Mouse (Mus musculus) adrenal gland (tissue): Measurements from ENCODE around the gene Prkn.

ENCODE experiments used
- intact Hi-C: fragments of 180-260 bp; cut with DNase I; formaldehyde crosslinking; loops from one replicate; pipeline ENCODE4 v1.15.1; 2025

Prkn gene

DNA sequence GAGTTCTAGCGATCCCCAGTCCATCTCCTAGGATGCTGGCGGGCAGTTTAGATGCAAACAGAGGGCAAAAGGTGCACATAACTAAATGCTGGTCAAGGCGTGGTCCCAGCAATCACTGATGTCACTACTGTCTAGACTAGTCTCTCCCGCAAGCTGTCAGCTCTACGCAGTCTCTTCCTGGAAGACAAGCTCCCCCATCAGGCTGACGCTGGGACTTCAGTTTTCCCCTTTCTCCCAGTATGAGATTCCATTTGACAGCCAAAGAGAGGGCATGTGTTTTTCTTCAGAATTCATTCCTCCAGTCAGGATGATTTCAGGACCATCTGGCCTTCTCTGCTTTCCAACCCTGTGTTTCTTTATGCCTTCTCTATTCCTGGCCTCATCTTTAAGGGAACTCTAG lies 1062.8 kb downstream of the Prkn start:
- intact Hi-C loops = no loop called here

DNA sequence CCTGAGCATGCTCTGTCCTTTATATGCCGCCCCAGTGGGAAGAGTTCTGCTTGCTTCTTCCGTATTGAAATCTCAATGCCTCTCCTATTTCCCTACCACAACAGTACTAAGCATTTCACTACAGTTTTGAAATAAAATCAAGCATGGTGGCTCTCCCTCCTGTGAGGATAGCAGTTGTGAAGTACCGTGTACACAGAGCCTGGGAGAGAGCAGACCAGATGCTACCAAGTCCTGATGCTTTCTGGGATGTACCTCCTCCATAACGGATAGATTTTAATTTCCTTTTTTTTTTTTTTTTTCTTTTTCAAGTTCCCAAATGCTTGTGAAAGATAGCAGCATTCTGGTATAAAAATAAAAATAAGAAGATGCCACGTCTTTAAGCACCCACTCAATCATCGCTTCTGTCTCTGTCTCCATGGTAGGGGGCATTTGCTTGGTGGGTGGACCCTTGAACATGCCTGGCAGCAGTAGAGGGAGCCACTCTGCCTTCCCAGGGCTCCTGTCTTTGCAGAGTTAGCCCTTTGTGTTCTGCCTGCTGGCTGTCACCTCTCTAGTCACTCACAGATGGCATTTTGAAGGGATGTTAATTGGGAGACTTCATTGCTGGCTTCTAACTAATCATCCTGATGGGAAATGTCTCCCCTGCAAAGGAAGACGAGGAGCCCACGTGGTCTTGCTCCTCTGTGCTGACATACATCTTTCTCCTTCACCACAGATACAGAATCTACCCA lies 1070.6 kb downstream of the Prkn start:
- intact Hi-C loops = no loop called here

DNA sequence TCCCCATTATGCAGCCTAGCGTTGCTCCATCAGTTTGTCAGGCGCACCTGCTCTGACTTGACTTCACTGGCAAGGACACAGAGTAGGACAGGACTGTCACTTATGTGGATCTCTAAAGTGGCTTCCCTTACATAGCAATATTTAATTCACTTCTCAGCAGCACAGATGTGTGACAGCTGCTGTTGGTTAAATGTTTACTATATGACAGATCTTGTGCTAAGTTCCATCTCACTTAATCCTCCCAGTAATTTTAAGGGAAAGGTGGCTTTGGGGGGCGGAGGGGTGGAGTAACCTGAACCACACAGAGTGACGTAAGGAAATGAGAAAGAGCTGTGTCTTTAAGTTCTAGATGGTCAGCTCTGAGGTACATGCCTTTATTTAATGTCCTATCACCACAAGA lies 1072.0 kb downstream of the Prkn start:
- intact Hi-C loops = no loop called here

DNA sequence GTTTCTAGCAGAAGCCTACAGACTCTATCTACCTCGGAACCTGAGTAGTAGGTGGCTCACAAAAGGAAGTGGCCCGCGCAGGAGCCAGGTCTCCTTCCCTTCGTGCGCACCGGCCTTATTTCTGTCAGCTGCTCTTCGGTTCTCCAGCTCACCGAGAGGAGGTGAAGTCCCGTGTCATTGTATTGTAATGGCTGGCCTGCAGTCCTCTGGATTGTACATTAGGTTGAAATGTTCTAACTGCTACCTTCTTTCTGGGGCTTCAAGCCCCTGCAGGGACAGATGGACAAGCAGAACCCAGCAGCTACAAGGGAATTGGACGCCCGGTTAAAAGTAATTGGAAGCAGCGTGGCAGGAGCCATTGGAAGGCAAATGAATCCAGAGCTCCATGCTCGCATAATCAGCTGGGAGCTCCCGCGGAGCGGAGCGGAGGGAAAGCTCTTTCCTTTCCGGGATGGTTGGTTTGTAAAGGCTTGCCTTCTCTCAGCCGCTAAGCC lies 1072.7 kb downstream of the Prkn start:
- intact Hi-C loops = no loop called here

DNA sequence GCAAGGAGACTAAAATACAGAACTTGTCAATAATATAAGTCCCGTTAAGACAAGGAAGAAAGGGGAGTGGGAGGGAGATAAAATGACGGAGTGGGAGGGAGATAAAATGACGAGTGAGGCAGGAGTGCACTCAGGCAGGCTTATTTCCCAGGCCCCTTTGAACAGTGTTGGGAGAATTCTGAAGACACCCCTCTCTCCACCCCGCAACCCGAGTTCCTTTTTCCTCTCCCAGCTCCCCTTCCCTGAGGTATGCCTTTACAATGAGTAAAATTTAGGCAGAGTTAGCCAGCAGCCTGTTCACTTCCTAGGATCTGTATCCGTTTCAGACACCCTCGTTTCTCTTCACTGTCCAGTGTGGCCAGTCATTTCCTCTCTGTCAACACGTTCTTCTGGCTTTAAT lies 1073.4 kb downstream of the Prkn start:
- intact Hi-C loops = no loop called here

DNA sequence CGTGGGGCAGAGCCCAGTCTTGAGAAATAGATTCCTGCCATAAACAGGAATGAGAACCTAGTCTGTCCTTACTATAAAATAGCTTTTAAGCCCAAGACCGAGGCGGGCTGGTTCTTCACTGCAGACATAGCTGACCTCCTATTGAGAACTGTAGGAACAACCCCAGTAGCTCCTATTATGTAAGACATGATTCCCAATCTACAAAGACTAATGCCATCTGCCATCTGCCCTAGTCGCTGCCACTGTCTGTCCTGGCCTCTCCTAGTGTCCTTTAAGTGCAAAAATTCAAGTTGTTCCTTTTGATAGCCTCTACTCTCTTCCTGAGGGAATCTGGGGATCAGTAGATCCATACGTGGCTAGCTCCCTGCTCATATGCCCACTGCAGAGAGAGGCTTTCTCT lies 1074.3 kb downstream of the Prkn start:
- intact Hi-C loops = no loop called here

DNA sequence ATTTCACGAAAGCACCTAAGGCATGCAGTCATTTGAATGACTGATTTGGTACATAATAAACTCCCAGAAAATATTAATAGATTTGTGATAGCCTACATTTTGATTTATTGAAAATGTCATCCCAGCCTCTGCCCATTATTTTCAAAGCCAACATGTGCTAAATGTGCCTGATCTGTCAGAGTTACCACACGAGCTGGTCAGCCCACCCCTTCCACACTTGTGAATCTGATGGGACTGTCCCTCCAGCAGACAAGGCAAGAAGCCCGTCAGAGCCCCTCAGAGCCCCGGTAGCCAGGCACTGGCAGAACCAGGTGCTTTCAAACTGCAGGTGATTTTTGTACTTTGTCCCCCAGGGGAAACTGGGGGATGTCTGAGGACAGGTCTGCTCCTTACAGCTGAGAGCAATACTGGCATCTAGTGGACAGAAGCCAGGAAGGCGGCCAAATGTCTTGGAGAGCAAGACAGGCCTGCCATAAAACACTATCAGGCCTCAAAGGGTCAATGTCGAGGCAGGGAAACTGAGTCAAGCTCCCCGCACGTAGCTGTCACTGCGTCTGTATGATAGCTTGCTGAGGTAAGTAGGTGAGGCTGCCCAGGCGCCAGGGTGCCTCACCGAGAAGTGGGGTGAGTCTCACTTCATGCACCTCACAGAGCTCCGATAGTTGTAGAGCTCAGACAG lies 1078.1 kb downstream of the Prkn start:
- intact Hi-C loops = no loop called here

DNA sequence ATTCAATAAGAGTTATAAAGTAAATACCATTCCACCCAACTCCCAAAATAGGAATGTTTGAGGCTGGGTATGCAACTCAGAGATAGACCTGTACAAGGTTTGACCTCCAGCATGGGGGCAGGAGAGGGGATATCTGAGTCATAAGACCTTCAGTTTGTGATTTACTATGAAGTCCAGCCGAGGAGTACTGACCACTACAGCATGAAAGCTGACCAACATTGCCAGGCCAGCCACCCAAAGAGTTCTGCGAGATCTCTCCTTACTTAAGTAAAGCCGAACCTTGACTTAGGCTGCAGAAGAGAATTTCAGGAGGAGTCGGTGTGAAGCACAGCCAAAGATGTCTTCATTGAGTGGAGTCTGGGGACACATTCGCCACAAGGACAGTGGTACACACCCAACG lies 1079.4 kb downstream of the Prkn start:
- intact Hi-C loops = no loop called here

DNA sequence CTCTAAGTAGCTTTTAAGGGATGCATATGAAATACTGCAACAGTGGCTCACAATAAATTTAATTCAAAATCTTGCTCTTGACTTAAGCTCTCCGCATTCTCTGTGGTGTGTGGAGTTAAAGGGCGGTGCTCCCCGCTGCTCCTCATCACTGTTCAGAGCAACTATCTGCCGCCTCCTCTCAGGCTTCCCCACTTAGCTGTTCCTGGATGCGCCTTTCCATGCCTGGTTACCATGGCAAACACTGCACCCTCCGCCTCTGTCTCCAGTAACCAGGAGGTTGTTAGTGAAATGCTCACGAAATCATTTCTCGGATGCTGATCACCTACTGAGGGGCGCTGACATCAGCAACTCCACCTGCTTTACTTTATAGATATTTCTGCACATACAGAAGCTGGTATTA lies 1080.8 kb downstream of the Prkn start:
- intact Hi-C loops = no loop called here

DNA sequence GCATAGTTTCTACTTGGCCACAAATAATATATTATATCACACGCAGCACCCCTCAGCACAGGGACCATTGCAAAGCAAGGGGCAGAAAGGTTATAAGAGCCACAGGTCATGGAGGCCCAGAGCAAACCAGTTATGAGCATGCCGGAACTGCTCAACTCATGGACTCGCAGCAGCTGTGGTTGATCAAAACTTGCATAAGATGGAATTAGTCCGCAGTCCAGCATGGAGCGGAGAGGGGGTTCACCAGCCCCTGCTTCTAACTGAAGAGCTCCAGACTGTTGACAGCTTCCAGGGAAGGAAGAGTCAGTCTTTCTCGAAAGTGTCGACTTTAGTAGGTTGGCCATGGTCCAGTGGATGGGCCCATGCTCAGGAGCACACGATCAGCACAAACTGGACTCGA lies 1083.8 kb downstream of the Prkn start:
- intact Hi-C loops = no loop called here

DNA sequence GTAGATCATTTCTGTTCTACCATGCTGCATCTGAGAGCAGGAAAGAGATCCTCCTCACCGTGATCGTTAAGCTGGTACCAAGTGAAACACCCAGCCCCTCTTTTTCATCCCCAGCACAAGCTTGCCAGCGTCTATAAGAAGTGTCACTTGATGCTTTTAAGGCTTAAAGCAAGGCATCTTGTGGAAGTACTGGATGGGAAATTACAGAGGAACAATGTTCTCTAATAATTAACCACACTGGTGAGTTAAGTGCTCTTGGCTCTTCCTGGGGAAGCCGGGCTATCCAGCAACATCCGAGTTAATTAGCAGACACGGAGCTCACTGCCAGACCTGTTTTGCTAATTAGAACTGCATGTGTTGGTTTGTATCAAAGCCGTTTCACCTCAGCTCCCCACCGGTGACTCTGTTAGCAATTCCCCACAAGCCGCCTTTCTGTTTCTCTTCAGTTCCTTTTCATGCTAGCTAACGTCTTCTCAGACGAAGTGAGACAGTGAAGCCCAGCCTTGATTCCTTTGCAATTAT lies 1086.7 kb downstream of the Prkn start:
- intact Hi-C loops = no loop called here

DNA sequence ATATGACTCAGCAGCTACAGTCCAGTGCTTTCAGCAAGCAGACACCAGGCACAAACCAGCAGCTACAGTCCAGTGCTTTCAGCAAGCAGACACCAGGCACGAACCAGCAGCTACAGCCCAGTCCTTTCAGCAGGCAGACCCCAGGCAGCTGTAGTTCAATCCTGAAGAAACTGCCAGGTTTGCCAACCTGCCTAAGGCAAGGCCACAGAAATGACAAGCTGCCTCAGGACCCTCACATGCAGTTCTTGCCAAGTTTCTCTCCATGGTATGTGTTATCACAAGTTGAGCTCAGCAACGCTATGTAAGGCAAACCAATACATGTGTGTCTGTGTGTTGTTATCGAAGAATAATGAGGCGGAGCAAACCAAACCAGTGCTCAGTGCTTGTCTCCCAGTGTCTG lies 1091.5 kb downstream of the Prkn start:
- intact Hi-C loops = no loop called here

DNA sequence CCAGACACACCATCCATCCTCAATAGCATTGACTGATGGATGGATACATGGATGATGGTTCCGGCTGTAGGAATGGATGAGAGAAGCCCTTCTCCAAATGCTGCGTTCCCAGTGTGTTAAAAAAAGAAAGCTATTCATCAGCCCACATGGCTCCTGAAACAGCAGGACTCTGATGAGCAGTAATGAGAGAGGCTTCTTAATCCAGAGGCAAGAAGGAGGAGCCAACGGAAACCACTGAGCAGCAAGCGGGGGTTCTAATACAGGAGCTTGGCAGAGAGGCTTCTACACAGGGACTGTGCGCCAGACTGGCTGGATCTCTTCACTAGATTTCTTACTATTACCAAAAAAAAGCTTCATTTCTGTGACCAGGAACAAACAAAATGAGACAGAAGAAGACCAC lies 1093.6 kb downstream of the Prkn start:
- intact Hi-C loops = no loop called here

DNA sequence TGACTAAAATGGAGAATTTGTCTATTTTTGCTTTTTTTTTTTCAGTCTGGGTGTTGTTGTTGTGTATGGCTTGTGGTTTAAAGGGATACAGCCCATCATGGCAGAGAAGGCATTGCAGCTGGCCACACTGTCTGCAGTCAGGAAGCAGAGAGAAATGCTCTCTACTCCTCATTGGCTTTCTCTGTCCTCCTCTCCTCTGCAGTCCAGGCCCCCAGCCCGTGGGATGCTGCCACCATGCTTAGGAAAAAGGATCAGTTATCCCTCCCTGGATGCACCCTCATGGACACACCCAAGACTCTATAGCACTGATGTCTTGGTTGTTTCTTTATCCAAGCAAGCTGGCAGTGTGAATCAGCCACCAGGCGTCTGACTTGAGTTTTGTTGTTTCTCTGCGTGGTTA lies 1107.3 kb downstream of the Prkn start:
- intact Hi-C loops = no loop called here

DNA sequence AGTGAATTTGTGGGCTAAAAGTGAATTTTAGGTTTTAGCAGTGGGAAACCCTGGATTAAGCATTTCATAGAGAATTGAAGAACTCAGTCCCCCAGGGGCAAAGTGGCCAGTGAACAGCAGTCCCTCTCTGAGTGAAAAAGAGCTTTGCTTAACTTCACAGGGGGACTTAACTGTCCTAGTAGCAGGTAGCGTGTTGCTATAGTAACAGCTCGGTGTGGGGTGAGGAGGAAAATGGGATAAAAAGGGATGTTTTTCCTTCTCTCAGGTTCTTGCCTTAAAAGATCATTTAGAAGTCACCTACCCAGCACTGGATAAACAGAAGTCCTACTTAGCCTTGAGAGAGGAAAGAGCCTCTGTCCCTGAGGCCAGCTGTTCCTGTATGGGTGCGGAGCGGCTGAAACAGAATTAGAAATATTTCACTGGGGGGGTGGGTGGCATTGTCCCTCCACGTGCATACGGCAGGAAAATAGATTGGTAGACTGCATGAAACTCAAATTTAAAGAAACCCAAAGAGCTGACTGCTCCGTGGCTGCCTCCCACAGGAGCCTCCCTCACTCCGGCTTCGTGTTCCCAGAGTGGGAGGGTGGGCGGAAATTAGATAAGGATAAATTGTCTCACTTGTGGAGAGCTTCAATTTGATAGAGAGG lies 1109.5 kb downstream of the Prkn start:
- intact Hi-C loops = no loop called here

DNA sequence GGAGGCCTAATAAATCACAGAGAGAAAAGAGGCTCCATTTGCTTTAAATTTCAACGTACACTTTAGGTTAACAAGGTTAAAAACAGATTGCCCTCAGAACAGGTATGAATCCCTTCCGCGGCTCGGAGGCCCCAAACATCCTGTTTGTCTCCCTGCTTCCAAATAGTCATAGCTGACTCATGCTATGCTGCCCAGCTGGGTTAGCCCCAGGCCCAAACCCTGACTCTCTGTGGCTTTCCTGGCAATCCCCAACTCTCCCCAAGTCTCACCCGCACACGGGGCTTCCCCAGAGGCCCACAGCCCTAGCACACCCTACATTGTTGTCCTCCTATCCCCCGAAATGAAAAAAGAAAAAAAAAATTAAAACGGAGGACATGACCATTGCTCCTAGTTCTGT lies 1110.0 kb downstream of the Prkn start:
- intact Hi-C loops = no loop called here

DNA sequence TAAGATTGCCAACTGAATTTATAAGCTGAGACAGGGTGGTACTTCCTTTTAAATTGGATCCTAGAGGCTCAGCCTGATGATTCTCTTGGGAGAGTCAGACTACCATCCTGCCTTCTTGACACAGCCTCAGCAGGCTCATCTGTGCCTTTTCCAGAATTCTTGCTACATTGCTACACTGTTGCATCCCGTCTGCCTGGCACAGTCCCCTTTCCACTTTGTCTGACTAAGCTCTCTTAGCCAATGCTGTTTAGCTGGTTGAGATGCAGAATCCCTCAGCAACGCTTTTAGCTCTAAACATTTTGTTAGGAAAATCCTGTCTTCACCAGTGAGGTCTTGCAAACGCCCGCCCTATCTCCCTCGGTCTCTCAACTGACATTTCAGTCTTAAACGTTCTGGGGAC lies 1115.1 kb downstream of the Prkn start:
- intact Hi-C loops = no loop called here

DNA sequence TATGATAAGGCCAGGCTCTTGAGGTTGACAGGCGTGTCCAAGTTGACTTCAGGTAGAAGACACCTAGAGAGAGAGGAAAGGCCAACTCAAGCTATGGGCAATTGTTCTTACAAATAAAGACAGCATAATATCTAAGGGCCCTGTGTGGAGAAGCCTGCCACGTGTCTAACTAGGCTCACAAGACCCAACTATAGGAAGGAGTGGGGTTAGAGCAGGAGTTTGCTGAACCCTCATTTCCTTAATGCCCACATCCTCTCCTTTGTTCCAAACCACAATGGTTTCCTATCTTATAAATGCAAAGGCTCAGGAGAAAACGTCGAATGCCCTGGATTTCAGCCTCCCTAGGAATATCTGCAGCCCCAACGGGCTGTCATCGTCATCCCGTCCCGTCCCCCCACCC lies 1120.3 kb downstream of the Prkn start:
- intact Hi-C loops = no loop called here

DNA sequence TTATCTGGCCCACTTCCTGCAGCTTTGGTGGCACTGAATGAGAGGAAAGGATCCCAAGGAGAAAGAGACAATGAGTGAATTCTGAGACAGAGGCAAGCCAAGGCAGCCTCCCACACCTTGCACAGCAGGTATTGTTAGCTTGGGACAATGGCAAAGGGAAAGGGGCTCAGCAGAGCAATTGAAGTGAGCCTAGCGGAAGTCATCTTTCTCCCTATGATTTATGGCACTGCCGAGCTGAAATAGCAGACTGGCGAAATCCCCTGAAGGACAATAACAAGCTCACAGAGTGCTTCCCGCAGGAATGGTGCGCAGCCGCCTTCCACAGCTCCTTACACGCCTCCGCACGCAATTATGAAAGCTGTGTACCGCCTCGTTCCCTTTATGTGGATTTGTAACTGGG lies 1122.6 kb downstream of the Prkn start:
- intact Hi-C loops = no loop called here

DNA sequence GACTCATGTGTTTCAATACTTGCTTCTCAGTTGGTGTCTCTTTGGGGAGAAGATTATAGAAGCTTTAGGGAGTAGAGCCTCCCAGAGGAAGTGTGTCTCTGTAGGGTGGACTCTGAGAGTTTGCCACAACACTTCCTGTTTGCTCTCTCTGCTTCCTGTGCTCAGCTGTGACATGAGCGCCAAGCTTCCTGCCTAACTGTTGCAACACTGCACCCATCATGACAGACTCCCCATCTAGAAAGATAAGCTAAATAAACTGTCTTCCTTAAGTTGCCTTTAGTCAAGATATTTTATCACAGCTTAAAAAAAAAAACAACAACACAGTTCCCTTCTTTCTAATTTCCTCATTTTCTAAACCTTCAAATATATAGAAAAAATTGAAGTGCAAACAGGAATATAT lies 1130.0 kb downstream of the Prkn start:
- intact Hi-C loops = loop anchor here (10.0 kb wide), 2 partner anchors 145 to 345 kb away; no protein-coding TSS in a partner anchor

DNA sequence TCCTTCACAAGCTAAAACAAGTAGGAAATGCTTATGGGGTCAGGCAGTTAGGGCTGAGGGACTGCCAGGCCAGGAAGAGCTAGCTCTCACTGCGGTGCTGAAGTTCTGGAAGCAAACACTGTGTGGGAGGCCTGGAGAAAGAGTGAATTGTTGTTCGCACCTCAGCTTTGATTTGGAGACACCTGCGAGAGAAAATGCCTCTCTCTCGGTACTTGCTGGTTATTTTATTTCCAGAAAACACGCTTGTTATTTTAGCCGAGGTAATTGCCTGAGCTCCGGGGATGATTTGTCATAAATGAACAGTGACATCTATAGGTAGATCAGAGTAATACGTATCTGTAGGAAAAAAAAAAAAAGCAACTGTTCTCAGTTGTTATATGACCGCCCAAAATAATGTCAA lies 1132.4 kb downstream of the Prkn start:
- intact Hi-C loops = loop anchor here (10.0 kb wide), 2 partner anchors 148 to 348 kb away; no protein-coding TSS in a partner anchor
